Mouse (Mus musculus): ENCODE measurements at regions not wholly inside any gene's neighbourhood (a gene's known extent, or its start where the extent isn't known, plus 50 kb on each side); places are given as distances from the start of the nearest gene placed in this dataset.

DNA sequence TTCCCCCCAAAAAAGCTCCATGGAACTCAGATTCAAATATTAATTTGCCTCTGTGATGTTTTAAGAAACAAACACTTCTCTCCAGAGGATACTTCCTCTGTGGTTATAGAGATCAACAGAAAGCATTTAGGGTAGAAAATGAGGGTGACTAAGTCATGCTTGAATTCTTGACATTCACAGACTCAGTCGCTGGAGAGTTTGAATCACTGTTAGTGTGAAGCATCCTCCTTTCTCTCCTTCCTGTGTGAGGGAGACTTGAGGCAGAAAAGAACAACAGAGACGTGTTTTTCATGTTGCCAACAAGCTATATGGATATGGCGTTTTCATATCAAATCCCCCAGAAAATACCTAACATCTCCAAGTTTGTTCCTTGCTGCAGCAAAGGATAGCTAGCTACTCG is 366.1 kb upstream of the Gm26657 start:
- TF ChIP-seq CTCF (conservative IDR thresholded peaks at IDR 0.05; ENCODE audit: low read length), result no peak
- no peak for TF ChIP-seq NANOG (IDR thresholded peaks at IDR 0.05; ENCODE audit: borderline replicate concordance, low read length)

Measured in E14TG2a.4 (cell line).